In the genomic region with DNA sequence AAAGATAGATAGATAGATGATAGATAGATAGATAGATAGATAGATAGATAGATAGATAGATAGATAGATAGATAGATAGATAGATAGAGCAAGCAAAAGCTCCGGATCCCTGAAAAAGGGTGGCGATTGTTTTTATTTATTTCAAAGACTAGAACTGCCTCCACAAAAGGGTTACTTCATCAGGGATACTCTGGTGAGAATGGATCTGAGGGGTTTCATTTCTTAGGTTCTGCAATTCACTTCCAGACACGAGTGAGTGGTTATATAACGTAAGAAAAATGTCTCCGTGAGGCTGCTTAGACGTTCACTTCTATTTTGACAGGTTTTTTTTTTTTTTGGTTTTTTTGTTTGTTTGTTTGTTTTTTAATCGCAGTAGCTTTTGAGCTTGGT, we compare ENCODE assay signal across 8 mouse cellular contexts. TPM values are rescaled to one million over a fixed set of nuclear protein-coding genes. Genes with fewer than 3 reads are reported as not detected.
DNase-seq lines count a peak whose midpoint lies in the region; ATAC-seq and TF ChIP-seq lines count a peak whose summit lies in the region.

No protein-coding gene starts in this region.

- peak overlapping the region; percentile 35 for H3K4me2 ChIP-seq in kidney, embryonic 14.5 days (replicated peaks; ENCODE audit: low read depth, low read length)
- H3K4me2 ChIP-seq in hindbrain, postnatal 0 days (ENCODE audit: low read depth, low read length): peak overlapping the region; percentile 51
- peak overlapping the region; percentile 40 for H3K4me2 ChIP-seq in midbrain, postnatal 0 days (ENCODE audit: low read depth, low read length, poor library complexity, severe bottlenecking)

- H3K9me3 ChIP-seq in kidney, embryonic 14.5 days (ENCODE audit: control insufficient read depth, low read length): no peaks in the 10 kb centered on the region
- no peaks in the 10 kb centered on the region for H3K9me3 ChIP-seq in embryonic facial prominence, embryonic 10.5 days
- H3K9me3 ChIP-seq in hindbrain, postnatal 0 days (ENCODE audit: low read length): no peaks in the 10 kb centered on the region
- H3K9me3 ChIP-seq in midbrain, postnatal 0 days (ENCODE audit: low read length): no peaks in the 10 kb centered on the region

- H3K4me3 ChIP-seq in kidney, embryonic 14.5 days (ENCODE audit: low read length): peak overlapping the region; percentile 48
- peak overlapping the region; percentile 61 for H3K4me3 ChIP-seq in embryonic facial prominence, embryonic 10.5 days
- peak overlapping the region; percentile 46 for H3K4me3 ChIP-seq in hindbrain, postnatal 0 days (ENCODE audit: low read length)
- peak overlapping the region; percentile 48 for H3K4me3 ChIP-seq in midbrain, postnatal 0 days (ENCODE audit: low read depth, low read length)

- no peaks in the 10 kb centered on the region for H3K27me3 ChIP-seq in kidney, embryonic 14.5 days (ENCODE audit: control insufficient read depth, insufficient read depth, low read length)
- H3K27me3 ChIP-seq in embryonic facial prominence, embryonic 10.5 days (replicated peaks; ENCODE audit: low read depth, poor library complexity, severe bottlenecking): no peaks in the 10 kb centered on the region
- no peaks in the 10 kb centered on the region for H3K27me3 ChIP-seq in hindbrain, postnatal 0 days (ENCODE audit: insufficient read depth, low read length)
- no peaks in the 10 kb centered on the region for H3K27me3 ChIP-seq in midbrain, postnatal 0 days (ENCODE audit: insufficient read depth, low read length)

- ATAC-seq in kidney, embryonic 14.5 days (ENCODE audit: low FRiP score, low TSS enrichment): no peak
- no peak for ATAC-seq in hindbrain, postnatal 0 days
- no peak for ATAC-seq in midbrain, postnatal 0 days (ENCODE audit: low FRiP score)
- no peak for ATAC-seq in megakaryocyte progenitor cell, adult 5-6 weeks (replicated peaks; ENCODE audit: poor library complexity)

- no peak for DNase-seq in kidney, adult 11 months
- no peak for DNase-seq in embryonic facial prominence, embryonic 10.5 days (ENCODE audit: low spot score)
- no peak for DNase-seq in hindbrain, postnatal 0 days (ENCODE audit: low spot score)
- peak; percentile 2 for DNase-seq in midbrain, postnatal 0 days (ENCODE audit: low spot score)
- DNase-seq in gastrocnemius, adult 8-10 months (ENCODE audit: low spot score in 2 of 2): no peak
- no peak for DNase-seq in left cerebral cortex, adult 11 months (ENCODE audit: low spot score)

- no peak for TF ChIP-seq CTCF in hindbrain, postnatal 0 days (IDR thresholded peaks at IDR 0.05; ENCODE audit: low read depth)
- TF ChIP-seq CTCF in midbrain, postnatal 0 days (IDR thresholded peaks at IDR 0.05): no peak

- no peak overlapping the region for H3K27ac ChIP-seq in kidney, embryonic 14.5 days (ENCODE audit: low read depth, low read length)
- no peak overlapping the region for H3K27ac ChIP-seq in embryonic facial prominence, embryonic 10.5 days (replicated peaks)
- peak overlapping the region; percentile 11; the same call in 1 of the 2 replicates for H3K27ac ChIP-seq in hindbrain, postnatal 0 days
- no peak overlapping the region for H3K27ac ChIP-seq in midbrain, postnatal 0 days (ENCODE audit: low read depth, low read length)

- H3K4me1 ChIP-seq in kidney, embryonic 14.5 days (ENCODE audit: control insufficient read depth, insufficient read depth, low read length): no peaks in the 10 kb centered on the region
- no peaks in the 10 kb centered on the region for H3K4me1 ChIP-seq in embryonic facial prominence, embryonic 10.5 days
- no peaks in the 10 kb centered on the region for H3K4me1 ChIP-seq in hindbrain, postnatal 0 days (ENCODE audit: insufficient read depth, low read length)
- no peaks in the 10 kb centered on the region for H3K4me1 ChIP-seq in midbrain, postnatal 0 days (ENCODE audit: insufficient read depth, low read length)

- H3K9ac ChIP-seq in kidney, embryonic 14.5 days (ENCODE audit: low read depth, low read length): peak overlapping the region; percentile 18; the same call in 1 of the 2 replicates
- peak overlapping the region; percentile 30; the same call in 1 of the 2 replicates for H3K9ac ChIP-seq in hindbrain, postnatal 0 days (replicated peaks; ENCODE audit: low read length)
- H3K9ac ChIP-seq in midbrain, postnatal 0 days (replicated peaks; ENCODE audit: low read length, poor library complexity, severe bottlenecking): no peak overlapping the region

- no peaks in the 10 kb centered on the region for H3K36me3 ChIP-seq in kidney, embryonic 14.5 days (ENCODE audit: control insufficient read depth, insufficient read depth, low read length)
- H3K36me3 ChIP-seq in embryonic facial prominence, embryonic 10.5 days (replicated peaks): no peaks in the 10 kb centered on the region
- no peaks in the 10 kb centered on the region for H3K36me3 ChIP-seq in hindbrain, postnatal 0 days (ENCODE audit: insufficient read depth, low read length)
- no peaks in the 10 kb centered on the region for H3K36me3 ChIP-seq in midbrain, postnatal 0 days (ENCODE audit: insufficient read depth, low read length)

- 40% methylated on average over 7 of the region's 7 CpGs for WGBS in kidney, embryonic 14.5 days
- WGBS in embryonic facial prominence, embryonic 10.5 days: 50% methylated on average over 7 of the region's 7 CpGs
- WGBS in hindbrain, postnatal 0 days: 41% methylated on average over 7 of the region's 7 CpGs
- 27% methylated on average over 7 of the region's 7 CpGs for WGBS in midbrain, postnatal 0 days

RNA-seq across cellular contexts. Expression of gene Nxt2, which starts 2.2 kb away (rescaled TPM):
- 23.3 and 25.2 TPM in 2 replicates for polyA plus RNA-seq in kidney, embryonic 14.5 days (2014; fragmentation: Nextera tagmentation; extraction: Ambion mirVana)
- polyA plus RNA-seq in embryonic facial prominence, embryonic 10.5 days (2016; fragmentation: Nextera tagmentation; extraction: Ambion mirVana): 7.6 and 9.2 TPM in 2 replicates
- 15.0 and 16.7 TPM in 2 replicates for total RNA-seq in hindbrain, postnatal 0 days (2014; rRNA removed)
- 26.6 and 27.4 TPM in 2 replicates for polyA plus RNA-seq in hindbrain, postnatal 0 days (2015; fragmentation: Nextera tagmentation; extraction: Ambion mirVana)
- total RNA-seq in midbrain, postnatal 0 days (2014; rRNA removed): 18.8 and 22.4 TPM in 2 replicates
- 23.5 and 24.4 TPM in 2 replicates for polyA plus RNA-seq in midbrain, postnatal 0 days (2015; fragmentation: Nextera tagmentation; extraction: Ambion mirVana)
- total RNA-seq in gastrocnemius, adult 8-10 months (2022): 1 to 10 TPM; 2.7 to 3.6 (median 2.9) TPM
- 12.1 and 15.9 TPM in 2 replicates for total RNA-seq in megakaryocyte progenitor cell, adult 5-6 weeks (2015)
- total RNA-seq in megakaryocyte progenitor cell, adult 5-6 weeks (2017): 13.5 and 20.9 TPM in 2 replicates

RNA-seq across cellular contexts. Expression of gene Gucy2f, which starts 32.0 kb away (rescaled TPM):
- not detected in 2 replicates for polyA plus RNA-seq in kidney, embryonic 14.5 days (2014; fragmentation: Nextera tagmentation; extraction: Ambion mirVana)
- not detected in 2 replicates for polyA plus RNA-seq in embryonic facial prominence, embryonic 10.5 days (2016; fragmentation: Nextera tagmentation; extraction: Ambion mirVana)
- 0.21 and 0.36 TPM in 2 replicates for total RNA-seq in hindbrain, postnatal 0 days (2014; rRNA removed)
- polyA plus RNA-seq in hindbrain, postnatal 0 days (2015; fragmentation: Nextera tagmentation; extraction: Ambion mirVana): 0.05 and 0.15 TPM in 2 replicates
- 0.33 and 0.44 TPM in 2 replicates for total RNA-seq in midbrain, postnatal 0 days (2014; rRNA removed)
- 0.10 and 0.14 TPM in 2 replicates for polyA plus RNA-seq in midbrain, postnatal 0 days (2015; fragmentation: Nextera tagmentation; extraction: Ambion mirVana)
- total RNA-seq in gastrocnemius, adult 8-10 months (2022): not detected
- total RNA-seq in megakaryocyte progenitor cell, adult 5-6 weeks (2015): not detected in 2 replicates
- not detected in 2 replicates for total RNA-seq in megakaryocyte progenitor cell, adult 5-6 weeks (2017)
